Mouse (Mus musculus) lung, embryonic 14.5 days (tissue): ENCODE results near the gene Kdm2b. TPM values are rescaled to one million over a fixed set of nuclear protein-coding genes. Genes with fewer than 3 reads are reported as not detected.

Experiments used
- ATAC-seq: fragments of 200-750 bp; cut with Nextera tagmentation; 2 replicates; pipeline ENCODE4 v1.8.0; 2017; ENCODE audit warnings: mild to moderate bottlenecking, moderate TSS enrichment, moderate library complexity; ENCODE audit not compliant: insufficient read depth
- DNase-seq: peaks from one replicate; pipeline ENCODE4 v3.0.0-alpha.2; 2015
- H3K27ac ChIP-seq: fragments of 300-500 bp; sonication (generic); 2 replicates; pipeline ENCODE4 v1.5.1; 2014; ENCODE audit warnings: low read depth, mild to moderate bottlenecking, moderate library complexity
- H3K27me3 ChIP-seq: fragments of 300-500 bp; sonication (generic); 2 replicates; pipeline ENCODE4 v1.6.1; 2014; ENCODE audit warnings: low read length, control low read depth; ENCODE audit not compliant: insufficient read depth
- H3K36me3 ChIP-seq: fragments of 300-500 bp; sonication (generic); 2 replicates; pipeline ENCODE4 v1.6.1; 2014; ENCODE audit warnings: control low read depth; ENCODE audit not compliant: insufficient read depth
- H3K4me1 ChIP-seq: fragments of 300-500 bp; sonication (generic); 2 replicates; pipeline ENCODE4 v1.6.1; 2014; ENCODE audit warnings: antibody characterized with exemption, control low read depth; ENCODE audit not compliant: insufficient read depth
- H3K4me2 ChIP-seq: fragments of 300-500 bp; sonication (generic); 2 replicates; pipeline ENCODE4 v1.6.1; 2014; ENCODE audit warnings: mild to moderate bottlenecking
- H3K4me3 ChIP-seq: fragments of 300-500 bp; sonication (generic); 2 replicates; pipeline ENCODE4 v1.5.1; 2014; ENCODE audit warnings: low read depth, low read length
- H3K9ac ChIP-seq: fragments of 300-500 bp; sonication (generic); 2 replicates; pipeline ENCODE4 v1.6.1; 2014
- H3K9me3 ChIP-seq: fragments of 300-500 bp; sonication (generic); 2 replicates; pipeline ENCODE4 v1.6.1; 2016; ENCODE audit warnings: low read depth, low read length, control low read depth
- CTCF ChIP-seq: IDR thresholded peaks from 2 replicates; pipeline ENCODE4 v1.5.1; 2016; ENCODE audit warnings: antibody characterized with exemption, low read depth
- WGBS: fragments of 180-500 bp; shearing (Covaris S2); extraction: QIAGEN DNeasy Blood & Tissue Kit; methylation state at CpG from one replicate; pipeline ENCODE4 v1.1.7; 2014; 5-methylcytosine and 5-hydroxymethylcytosine counted together
- polyA plus RNA-seq: library from polyadenylated mRNA; unstranded; fragments of >200 nt; fragmentation: Nextera tagmentation; extraction: Ambion mirVana; gene quantifications from 2 replicates; pipeline ENCODE4 v1.2.1, GENCODE M21; 2014

Gene Kdm2b
- polyA plus RNA-seq, 1 experiment from 2014 or later = 46.7 TPM

DNA sequence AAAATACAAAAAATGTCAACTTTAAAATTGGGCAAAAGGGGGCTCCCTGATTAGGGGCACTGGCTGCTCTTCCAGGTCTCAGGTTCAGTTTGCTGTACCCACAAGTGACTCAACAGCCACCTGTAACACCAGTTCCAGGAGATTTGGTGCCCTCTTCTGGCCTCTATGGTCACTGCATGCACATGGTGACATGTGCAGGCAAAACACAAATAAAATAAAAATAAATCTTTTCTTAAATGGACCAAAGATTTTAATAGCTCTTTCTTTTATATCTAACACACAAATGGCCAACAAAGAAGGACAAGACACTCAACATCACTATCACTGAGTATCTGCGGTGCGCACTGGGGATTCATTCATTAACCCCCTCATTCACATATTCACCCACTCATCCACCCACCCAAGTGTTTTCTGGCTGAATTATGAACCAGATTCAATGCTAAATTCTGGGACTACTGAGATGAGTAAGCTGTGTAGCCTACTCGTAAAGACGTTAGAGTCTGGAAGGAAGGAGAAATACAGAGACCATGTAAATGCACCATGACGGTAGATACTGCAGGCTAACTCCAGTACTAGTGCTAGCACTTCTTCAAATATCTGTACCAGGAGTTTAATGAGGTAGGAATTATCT lies 95.5 kb downstream of the Kdm2b start:
- ATAC-seq (no peak), DNase-seq (peak; percentile 73)
- peak; percentile 67 for TF ChIP-seq CTCF
- peaks cover 7% of the 10 kb centered on the region for H3K4me1 ChIP-seq
- no peak overlapping the region for H3K4me2 ChIP-seq
- no peaks in the 10 kb centered on the region for H3K36me3 ChIP-seq
- WGBS = 93% methylated on average over 5 of the region's 5 CpGs
- no peak overlapping the region for H3K27ac ChIP-seq
- H3K27me3 ChIP-seq = no peaks in the 10 kb centered on the region
- H3K9ac ChIP-seq = no peak overlapping the region
- H3K4me3 ChIP-seq = no peak overlapping the region
- no peaks in the 10 kb centered on the region for H3K9me3 ChIP-seq

DNA sequence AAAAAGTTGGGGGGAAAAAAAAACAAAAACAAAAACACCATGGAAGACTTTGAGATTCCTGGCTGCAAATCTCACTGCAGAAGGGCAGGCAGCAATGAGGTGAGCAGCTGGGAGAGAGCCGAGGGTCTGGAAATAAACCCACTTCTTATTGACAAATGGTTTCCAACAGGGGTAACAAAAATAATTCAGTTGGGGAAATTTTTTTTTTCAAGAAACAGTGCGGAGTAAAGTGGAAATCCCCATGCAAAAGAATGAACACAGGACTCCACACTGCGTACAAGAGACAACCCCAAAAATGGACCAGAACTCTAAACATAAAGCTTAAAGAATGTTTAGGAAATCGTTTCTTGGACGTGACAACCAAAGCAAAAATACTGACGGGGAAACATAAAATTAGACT lies 96.4 kb downstream of the Kdm2b start:
- Histone ChIP-seq H3K4me1 (no peaks in the 10 kb centered on the region), H3K36me3 (no peaks in the 10 kb centered on the region), H3K27ac (no peak overlapping the region), H3K9me3 (no peaks in the 10 kb centered on the region), H3K4me2 (no peak overlapping the region), H3K4me3 (no peak overlapping the region), H3K27me3 (no peaks in the 10 kb centered on the region), H3K9ac (no peak overlapping the region)
- 88% methylated on average over 6 of the region's 6 CpGs for WGBS
- TF ChIP-seq CTCF = no peak
- ATAC-seq = no peak
- no peak for DNase-seq

DNA sequence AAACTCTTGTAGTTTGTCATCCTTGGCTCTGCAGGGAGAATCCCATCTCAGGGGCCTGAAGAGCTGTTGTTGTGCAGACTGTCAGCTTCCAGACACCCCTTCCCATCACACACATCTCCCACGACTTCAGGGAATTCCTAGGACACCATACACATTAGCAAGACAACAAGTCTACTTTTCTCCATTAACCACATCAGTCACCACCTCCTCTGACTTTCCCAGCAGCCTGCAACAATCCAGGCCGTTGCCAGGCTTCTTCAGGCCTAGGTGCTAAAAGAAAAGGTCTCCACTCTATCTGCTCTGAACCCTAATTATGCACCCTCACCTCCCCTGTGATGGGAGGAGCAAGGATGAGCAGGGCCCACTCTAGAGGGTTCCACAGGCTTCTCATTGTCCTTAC lies 99.2 kb downstream of the Kdm2b start:
- ATAC-seq = no peak
- Histone ChIP-seq H3K27ac (no peak overlapping the region), H3K9ac (no peak overlapping the region), H3K4me3 (no peak overlapping the region), H3K4me1 (no peaks in the 10 kb centered on the region), H3K4me2 (no peak overlapping the region), H3K36me3 (peaks cover 6% of the 10 kb centered on the region; the same call in 1 of the 2 replicates), H3K9me3 (no peaks in the 10 kb centered on the region), H3K27me3 (no peaks in the 10 kb centered on the region)
- DNase-seq = no peak
- 40% methylated on average over 2 of the region's 2 CpGs for WGBS
- no peak for TF ChIP-seq CTCF

DNA sequence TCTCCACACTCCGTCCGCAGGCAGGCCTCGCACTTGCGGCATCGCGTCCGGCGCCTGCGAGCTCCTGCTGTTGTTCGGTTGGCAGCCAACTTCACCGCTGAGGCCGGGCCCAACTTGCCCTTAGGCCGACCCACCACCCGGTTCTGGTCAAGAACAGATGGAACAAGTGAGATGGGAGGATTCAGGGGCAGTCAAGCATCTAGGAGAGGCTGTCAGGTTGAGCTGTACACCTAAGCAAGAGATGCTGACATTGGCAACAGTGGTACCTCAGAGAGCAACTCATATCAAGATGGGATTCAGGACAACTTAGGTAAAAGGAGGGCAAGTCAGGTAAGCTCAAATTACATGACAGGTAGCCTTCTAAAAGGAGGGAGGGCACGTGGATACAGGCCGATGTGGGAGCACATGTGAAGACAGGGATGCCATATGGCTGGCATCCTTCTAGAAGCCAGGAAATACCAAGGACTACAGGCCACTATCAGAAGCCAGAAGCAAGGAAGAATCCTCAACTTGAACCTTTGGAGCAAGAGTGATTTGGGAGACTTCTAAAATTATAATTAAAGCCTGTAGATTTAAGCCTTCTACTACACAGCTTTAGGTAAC lies 100.9 kb downstream of the Kdm2b start:
- no peak overlapping the region for H3K4me2 ChIP-seq
- H3K4me3 ChIP-seq = no peak overlapping the region
- H3K27me3 ChIP-seq = no peaks in the 10 kb centered on the region
- DNase-seq = no peak
- H3K4me1 ChIP-seq = no peaks in the 10 kb centered on the region
- 90% methylated on average over 16 of the region's 16 CpGs for WGBS
- no peak overlapping the region for H3K27ac ChIP-seq
- H3K9ac ChIP-seq = no peak overlapping the region
- no peaks in the 10 kb centered on the region for H3K9me3 ChIP-seq
- H3K36me3 ChIP-seq = peaks cover 6% of the 10 kb centered on the region; the same call in 1 of the 2 replicates
- no peak for ATAC-seq
- no peak for TF ChIP-seq CTCF

DNA sequence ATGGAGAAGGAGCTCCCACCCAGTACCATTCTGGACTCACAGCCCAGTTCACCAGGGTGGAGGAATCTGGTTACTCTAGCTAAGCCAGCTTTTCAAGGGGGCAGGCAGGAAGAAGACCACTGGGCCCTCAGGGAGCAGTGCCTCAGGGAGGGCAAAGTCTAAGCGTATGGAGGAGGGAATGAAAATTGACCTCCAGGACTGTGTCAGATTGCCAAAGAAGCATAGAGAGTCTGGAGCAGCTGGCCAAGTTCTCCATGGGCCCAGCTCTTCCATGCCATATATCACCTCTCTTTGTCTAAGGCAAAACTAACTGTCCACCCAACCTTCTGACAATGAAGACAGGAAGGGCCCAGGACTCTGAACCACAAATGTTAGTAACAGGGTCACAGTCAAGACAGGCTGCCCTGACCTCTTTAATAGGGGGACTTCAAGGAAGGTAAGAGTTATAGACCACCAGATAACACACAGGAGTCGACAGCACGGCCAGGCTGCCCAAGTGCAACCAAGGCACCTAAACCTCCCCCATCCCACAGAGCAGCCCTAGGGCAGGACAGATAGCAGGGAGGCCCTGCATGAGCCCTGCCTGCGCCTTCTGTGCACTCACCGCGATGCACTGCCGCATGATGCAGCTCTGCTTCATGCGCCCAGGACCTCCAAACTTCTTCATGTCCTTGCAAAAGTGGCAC lies 101.6 kb downstream of the Kdm2b start:
- 78% methylated on average over 8 of the region's 8 CpGs for WGBS
- Histone ChIP-seq H3K9me3 (no peaks in the 10 kb centered on the region), H3K36me3 (peaks cover 6% of the 10 kb centered on the region; the same call in 1 of the 2 replicates), H3K4me2 (no peak overlapping the region), H3K4me1 (no peaks in the 10 kb centered on the region), H3K27ac (no peak overlapping the region), H3K4me3 (no peak overlapping the region), H3K27me3 (no peaks in the 10 kb centered on the region), H3K9ac (no peak overlapping the region)
- ATAC-seq (no peak), DNase-seq (no peak)
- no peak for TF ChIP-seq CTCF

DNA sequence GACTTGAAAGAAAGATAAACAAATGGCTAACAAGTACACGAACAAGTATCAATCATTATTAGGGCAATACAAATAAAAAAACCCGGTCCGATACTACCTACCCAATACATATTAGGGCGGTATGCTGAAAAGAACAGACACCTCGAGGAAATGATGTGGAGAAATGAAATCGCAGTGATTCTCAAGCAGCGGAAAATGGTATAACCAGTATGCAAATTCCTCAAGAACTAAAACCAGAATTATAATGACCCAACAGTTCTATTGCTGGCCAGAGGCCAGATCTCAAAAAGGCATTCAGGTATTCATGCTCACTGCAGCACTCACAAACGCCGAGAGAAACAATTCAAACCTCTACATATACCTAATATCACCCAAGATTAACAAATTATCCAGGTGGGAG lies 102.6 kb downstream of the Kdm2b start:
- no peak for TF ChIP-seq CTCF
- ATAC-seq (no peak), DNase-seq (no peak)
- Histone ChIP-seq H3K36me3 (peaks cover 13% of the 10 kb centered on the region; the same call in 1 of the 2 replicates), H3K4me3 (no peak overlapping the region), H3K4me2 (no peak overlapping the region), H3K9ac (no peak overlapping the region), H3K27ac (no peak overlapping the region), H3K27me3 (no peaks in the 10 kb centered on the region), H3K4me1 (no peaks in the 10 kb centered on the region), H3K9me3 (no peaks in the 10 kb centered on the region)
- WGBS = 84% methylated on average over 9 of the region's 9 CpGs

DNA sequence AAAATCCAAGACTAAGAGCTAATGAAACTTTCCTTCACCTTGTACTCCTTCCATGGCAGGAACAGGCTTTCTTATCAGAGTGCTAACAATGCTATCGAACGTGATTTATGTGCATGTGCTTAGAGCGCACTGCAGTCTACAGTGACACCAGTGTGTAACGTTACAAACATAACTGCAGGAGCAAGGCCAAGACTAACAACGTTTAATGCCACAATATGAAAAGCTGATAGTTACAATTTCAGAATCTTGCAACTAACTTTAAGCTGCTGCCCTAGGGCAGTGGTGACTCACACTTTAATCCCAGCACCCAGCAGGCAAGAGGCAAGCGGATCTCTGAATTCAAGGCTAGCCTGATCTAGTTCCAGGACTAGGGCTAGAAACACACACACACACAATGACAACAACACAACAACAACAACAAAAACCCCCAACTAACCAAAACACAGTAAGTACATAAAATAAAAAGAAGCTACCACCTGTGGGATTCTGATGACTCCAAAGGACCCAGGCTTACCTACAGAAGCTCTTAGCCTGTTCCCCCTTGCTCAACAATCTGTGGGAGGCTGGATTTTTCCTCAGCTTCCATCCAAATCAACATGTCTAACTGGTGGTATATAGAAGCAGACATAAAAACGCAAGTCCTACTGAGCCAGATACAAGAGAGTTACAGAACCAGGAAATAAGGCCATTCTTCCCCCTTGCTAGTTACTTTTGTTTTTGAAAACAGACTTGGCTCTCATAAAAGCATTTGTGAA lies 104.9 kb downstream of the Kdm2b start:
- Histone ChIP-seq H3K27me3 (no peaks in the 10 kb centered on the region), H3K9me3 (no peaks in the 10 kb centered on the region), H3K4me3 (no peak overlapping the region), H3K4me2 (no peak overlapping the region), H3K36me3 (peaks cover 29% of the 10 kb centered on the region), H3K27ac (no peak overlapping the region), H3K4me1 (no peaks in the 10 kb centered on the region), H3K9ac (no peak overlapping the region)
- 69% methylated on average over 7 of the region's 7 CpGs for WGBS
- TF ChIP-seq CTCF = no peak
- no peak for DNase-seq
- ATAC-seq = no peak
